Mouse (Mus musculus) lung, postnatal 0 days (tissue): ENCODE data around the gene Drosha. TPM values are rescaled to one million over a fixed set of nuclear protein-coding genes. Genes with fewer than 3 reads are reported as not detected.

ENCODE experiments used
- ATAC-seq: fragments of 200-750 bp; cut with Nextera tagmentation; 2 replicates; pipeline ENCODE4 v1.8.0; 2017; ENCODE audit warnings: moderate library complexity
- DNase-seq: peaks from one replicate; pipeline ENCODE4 v3.0.0-alpha.2; 2016; ENCODE audit warnings: low spot score
- H3K27ac ChIP-seq: fragments of 300-500 bp; sonication (generic); 2 replicates; pipeline ENCODE4 v1.5.1; 2014; ENCODE audit warnings: antibody characterized with exemption, mild to moderate bottlenecking, low read length, mixed read lengths
- H3K27me3 ChIP-seq: fragments of 300-500 bp; sonication (generic); replicated peaks from 2 replicates; pipeline ENCODE4 v1.6.1; 2014; ENCODE audit warnings: low read length, mixed read lengths; ENCODE audit not compliant: insufficient read depth
- H3K36me3 ChIP-seq: fragments of 300-500 bp; sonication (generic); 2 replicates; pipeline ENCODE4 v1.6.1; 2014; ENCODE audit warnings: low read length, mixed read lengths; ENCODE audit not compliant: insufficient read depth
- H3K4me1 ChIP-seq: fragments of 300-500 bp; sonication (generic); 2 replicates; pipeline ENCODE4 v1.6.1; 2014; ENCODE audit warnings: antibody characterized with exemption, low read depth, low read length, mixed read lengths; ENCODE audit not compliant: insufficient read depth
- H3K4me2 ChIP-seq: fragments of 300-500 bp; sonication (generic); replicated peaks from 2 replicates; pipeline ENCODE4 v1.6.1; 2014; ENCODE audit warnings: low read depth, mild to moderate bottlenecking, low read length, moderate library complexity, mixed read lengths
- H3K4me3 ChIP-seq: fragments of 300-500 bp; sonication (generic); 2 replicates; pipeline ENCODE4 v1.5.1; 2014; ENCODE audit warnings: low read depth, low read length
- H3K9ac ChIP-seq: fragments of 300-500 bp; sonication (generic); replicated peaks from 2 replicates; pipeline ENCODE4 v1.6.1; 2014; ENCODE audit warnings: low read depth, mild to moderate bottlenecking
- H3K9me3 ChIP-seq: fragments of 300-500 bp; sonication (generic); 2 replicates; pipeline ENCODE4 v1.6.1; 2016; ENCODE audit warnings: low read length, mixed read lengths
- CTCF ChIP-seq: IDR thresholded peaks from 2 replicates; pipeline ENCODE4 v1.5.1; 2016; ENCODE audit warnings: antibody characterized with exemption, mild to moderate bottlenecking
- EP300 ChIP-seq: IDR thresholded peaks from 2 replicates; pipeline ENCODE4 v1.6.1; 2016; ENCODE audit warnings: antibody characterized with exemption, mild to moderate bottlenecking, control low read depth
- WGBS: fragments of 180-500 bp; shearing (Covaris S2); extraction: QIAGEN DNeasy Blood & Tissue Kit; methylation state at CpG from one replicate; pipeline ENCODE4 v1.1.7; 2014; 5-methylcytosine and 5-hydroxymethylcytosine counted together
- polyA plus RNA-seq: library from polyadenylated mRNA; unstranded; fragments of >200 nt; fragmentation: Nextera tagmentation; extraction: Ambion mirVana; gene quantifications from 2 replicates; pipeline ENCODE4 v1.2.1, GENCODE M21; 2015

Drosha gene
- polyA plus RNA-seq, 1 experiment from 2014 or later, result 9.7 TPM

- no peaks in the 10 kb centered on the region for H3K27me3 ChIP-seq
- no peak for DNase-seq
- H3K4me1 ChIP-seq, result no peaks in the 10 kb centered on the region
- no peaks in the 10 kb centered on the region for H3K9me3 ChIP-seq
- 91% methylated on average over 3 of the region's 3 CpGs for WGBS
- H3K9ac ChIP-seq, result no peak overlapping the region
- TF ChIP-seq EP300 (no peak), CTCF (no peak)
- no peak for ATAC-seq
- peaks cover 33% of the 10 kb centered on the region; the same call in 1 of the 2 replicates for H3K36me3 ChIP-seq
- H3K4me2 ChIP-seq, result no peak overlapping the region
- no peak overlapping the region for H3K4me3 ChIP-seq
- no peak overlapping the region for H3K27ac ChIP-seq
Measured at GRCm38 (mm10) chr15:12858645-12859044, 34.0 kb downstream of the Drosha start.

- Histone ChIP-seq H3K9me3 (no peaks in the 10 kb centered on the region), H3K4me1 (no peaks in the 10 kb centered on the region), H3K27ac (no peak overlapping the region), H3K36me3 (peaks cover 22% of the 10 kb centered on the region; the same call in 1 of the 2 replicates), H3K27me3 (no peaks in the 10 kb centered on the region), H3K9ac (no peak overlapping the region), H3K4me2 (no peak overlapping the region), H3K4me3 (no peak overlapping the region)
- 78% methylated on average over 3 of the region's 3 CpGs for WGBS
- DNase-seq (no peak), ATAC-seq (no peak)
- no peak for TF ChIP-seq CTCF
- TF ChIP-seq EP300, result no peak
Measured at GRCm38 (mm10) chr15:12862061-12862460, 37.4 kb downstream of the Drosha start.

GRCm38 (mm10) chr15:12863669-12864068 is 39.1 kb downstream of the Drosha start:
- 36% methylated on average over 1 of the region's 1 CpGs for WGBS
- 0 out of 2 replicates have a peak, but pooled peaks have one; percentile 8 for TF ChIP-seq CTCF
- TF ChIP-seq EP300, result no peak
- ATAC-seq (peak; percentile 47; the same call in 1 of the 2 replicates), DNase-seq (peak; percentile 64)
- Histone ChIP-seq H3K36me3 (peaks cover 12% of the 10 kb centered on the region; the same call in 1 of the 2 replicates), H3K9me3 (no peaks in the 10 kb centered on the region), H3K4me2 (no peak overlapping the region), H3K27me3 (no peaks in the 10 kb centered on the region), H3K4me3 (no peak overlapping the region), H3K27ac (no peak overlapping the region), H3K9ac (no peak overlapping the region), H3K4me1 (no peaks in the 10 kb centered on the region)

GRCm38 (mm10) chr15:12865595-12866314 is 41.1 kb downstream of the Drosha start:
- no peak for DNase-seq
- WGBS, result 79% methylated on average over 7 of the region's 7 CpGs
- no peak overlapping the region for H3K4me2 ChIP-seq
- peaks cover 11% of the 10 kb centered on the region; the same call in 1 of the 2 replicates for H3K36me3 ChIP-seq
- no peak overlapping the region for H3K4me3 ChIP-seq
- ATAC-seq, result no peak
- H3K4me1 ChIP-seq, result no peaks in the 10 kb centered on the region
- TF ChIP-seq EP300 (no peak), CTCF (no peak)
- H3K9me3 ChIP-seq, result no peaks in the 10 kb centered on the region
- no peak overlapping the region for H3K27ac ChIP-seq
- no peaks in the 10 kb centered on the region for H3K27me3 ChIP-seq
- no peak overlapping the region for H3K9ac ChIP-seq

GRCm38 (mm10) chr15:12867269-12867668 is 42.7 kb downstream of the Drosha start:
- H3K4me2 ChIP-seq, result no peak overlapping the region
- no peak overlapping the region for H3K9ac ChIP-seq
- ATAC-seq (no peak), DNase-seq (no peak)
- no peak overlapping the region for H3K4me3 ChIP-seq
- 78% methylated on average over 8 of the region's 8 CpGs for WGBS
- no peaks in the 10 kb centered on the region for H3K27me3 ChIP-seq
- no peaks in the 10 kb centered on the region for H3K4me1 ChIP-seq
- no peak for TF ChIP-seq EP300
- TF ChIP-seq CTCF, result no peak
- H3K36me3 ChIP-seq, result no peaks in the 10 kb centered on the region; the same call in 1 of the 2 replicates
- H3K9me3 ChIP-seq, result no peaks in the 10 kb centered on the region
- no peak overlapping the region for H3K27ac ChIP-seq

- H3K4me2 ChIP-seq, result no peak overlapping the region
- no peak for ATAC-seq
- DNase-seq, result no peak
- H3K4me3 ChIP-seq, result no peak overlapping the region
- no peak overlapping the region for H3K27ac ChIP-seq
- H3K27me3 ChIP-seq, result no peaks in the 10 kb centered on the region
- TF ChIP-seq CTCF (no peak), EP300 (no peak)
- no peaks in the 10 kb centered on the region for H3K9me3 ChIP-seq
- peaks cover 14% of the 10 kb centered on the region for H3K36me3 ChIP-seq
- WGBS, result 61% methylated on average over 18 of the region's 18 CpGs
- no peak overlapping the region for H3K9ac ChIP-seq
- H3K4me1 ChIP-seq, result no peaks in the 10 kb centered on the region
Measured at GRCm38 (mm10) chr15:12875442-12876176, 51.0 kb downstream of the Drosha start.
